Mouse (Mus musculus): ENCODE measurements around the gene Grin2a. TPM values are rescaled to one million over a fixed set of nuclear protein-coding genes. Genes with fewer than 3 reads are reported as not detected.

The Grin2a gene
- polyA plus RNA-seq, 1 experiment from 2014 or later: not detected

GRCm38 (mm10) chr16:10001601-10002000, 6.2 kb upstream of the Grin2a start:
- H3K4me1 ChIP-seq (ENCODE audit: control insufficient read depth, low read depth, low read length): no peaks in the 10 kb centered on the region
- H3K27ac ChIP-seq (ENCODE audit: low read length): no peak overlapping the region
- no peak overlapping the region for H3K4me2 ChIP-seq (ENCODE audit: low read depth, low read length)
- no peak for ATAC-seq (ENCODE audit: low read depth)
- no peak overlapping the region for H3K9ac ChIP-seq (ENCODE audit: low read depth, low read length)
- H3K4me3 ChIP-seq (ENCODE audit: low read depth, low read length): no peak overlapping the region
- no peaks in the 10 kb centered on the region for H3K36me3 ChIP-seq (ENCODE audit: control insufficient read depth, insufficient read depth)
- no peaks in the 10 kb centered on the region for H3K27me3 ChIP-seq (ENCODE audit: control insufficient read depth, insufficient read depth, low read depth, low read length)
- no peaks in the 10 kb centered on the region for H3K9me3 ChIP-seq (replicated peaks; ENCODE audit: control insufficient read depth, low read length)
- WGBS (ENCODE audit: insufficient replicate concordance): 32% methylated on average over 1 of the region's 1 CpGs

GRCm38 (mm10) chr16:9999926-10000325, 4.6 kb upstream of the Grin2a start:
- WGBS (ENCODE audit: insufficient replicate concordance): 35% methylated on average over 5 of the region's 5 CpGs

GRCm38 (mm10) chr16:9997931-9998330, 2.6 kb upstream of the Grin2a start:
- ATAC-seq (ENCODE audit: low read depth): no peak
- Histone ChIP-seq H3K9me3 (replicated peaks; ENCODE audit: control insufficient read depth, low read length) (no peaks in the 10 kb centered on the region), H3K27ac (ENCODE audit: low read length) (no peak overlapping the region), H3K4me3 (ENCODE audit: low read depth, low read length) (no peak overlapping the region), H3K4me2 (ENCODE audit: low read depth, low read length) (no peak overlapping the region), H3K27me3 (ENCODE audit: control insufficient read depth, insufficient read depth, low read depth, low read length) (peaks cover 31% of the 10 kb centered on the region), H3K36me3 (ENCODE audit: control insufficient read depth, insufficient read depth) (no peaks in the 10 kb centered on the region), H3K4me1 (ENCODE audit: control insufficient read depth, low read depth, low read length) (no peaks in the 10 kb centered on the region), H3K9ac (ENCODE audit: low read depth, low read length) (no peak overlapping the region)

More at GRCm38 (mm10) chr16:9999926-10000325, 4.6 kb upstream of the Grin2a start:
- peaks cover 11% of the 10 kb centered on the region for H3K27me3 ChIP-seq (ENCODE audit: control insufficient read depth, insufficient read depth, low read depth, low read length)
- no peak for ATAC-seq (ENCODE audit: low read depth)
- no peak overlapping the region for H3K4me3 ChIP-seq (ENCODE audit: low read depth, low read length)
- no peaks in the 10 kb centered on the region for H3K9me3 ChIP-seq (replicated peaks; ENCODE audit: control insufficient read depth, low read length)
- H3K4me1 ChIP-seq (ENCODE audit: control insufficient read depth, low read depth, low read length): no peaks in the 10 kb centered on the region
- H3K4me2 ChIP-seq (ENCODE audit: low read depth, low read length): no peak overlapping the region
- no peaks in the 10 kb centered on the region for H3K36me3 ChIP-seq (ENCODE audit: control insufficient read depth, insufficient read depth)
- no peak overlapping the region for H3K9ac ChIP-seq (ENCODE audit: low read depth, low read length)
- no peak overlapping the region for H3K27ac ChIP-seq (ENCODE audit: low read length)

- WGBS (ENCODE audit: insufficient replicate concordance): 24% methylated on average over 13 of the region's 13 CpGs
- Histone ChIP-seq H3K4me1 (ENCODE audit: control insufficient read depth, low read depth, low read length) (no peaks in the 10 kb centered on the region), H3K9me3 (replicated peaks; ENCODE audit: control insufficient read depth, low read length) (no peaks in the 10 kb centered on the region), H3K27me3 (ENCODE audit: control insufficient read depth, insufficient read depth, low read depth, low read length) (peaks cover 45% of the 10 kb centered on the region), H3K4me2 (ENCODE audit: low read depth, low read length) (no peak overlapping the region), H3K4me3 (ENCODE audit: low read depth, low read length) (no peak overlapping the region), H3K36me3 (ENCODE audit: control insufficient read depth, insufficient read depth) (no peaks in the 10 kb centered on the region), H3K27ac (ENCODE audit: low read length) (no peak overlapping the region), H3K9ac (ENCODE audit: low read depth, low read length) (no peak overlapping the region)
- ATAC-seq (ENCODE audit: low read depth): no peak
Observed at GRCm38 (mm10) chr16:9995814-9996210, 452 bp upstream of the Grin2a start.

GRCm38 (mm10) chr16:9994041-9994950, 1.1 kb downstream of the Grin2a start:
- Histone ChIP-seq H3K27ac (ENCODE audit: low read length) (no peak overlapping the region), H3K4me3 (ENCODE audit: low read depth, low read length) (no peak overlapping the region), H3K9me3 (replicated peaks; ENCODE audit: control insufficient read depth, low read length) (no peaks in the 10 kb centered on the region), H3K4me2 (ENCODE audit: low read depth, low read length) (no peak overlapping the region), H3K36me3 (ENCODE audit: control insufficient read depth, insufficient read depth) (no peaks in the 10 kb centered on the region), H3K4me1 (ENCODE audit: control insufficient read depth, low read depth, low read length) (no peaks in the 10 kb centered on the region), H3K27me3 (ENCODE audit: control insufficient read depth, insufficient read depth, low read depth, low read length) (peaks cover 45% of the 10 kb centered on the region), H3K9ac (ENCODE audit: low read depth, low read length) (no peak overlapping the region)
- 2% methylated on average over 50 of the region's 51 CpGs for WGBS (ENCODE audit: insufficient replicate concordance)
- ATAC-seq (ENCODE audit: low read depth): no peak

GRCm38 (mm10) chr16:9993255-9994040, 1.9 kb downstream of the Grin2a start:
- Histone ChIP-seq H3K27me3 (ENCODE audit: control insufficient read depth, insufficient read depth, low read depth, low read length) (peaks cover 45% of the 10 kb centered on the region), H3K36me3 (ENCODE audit: control insufficient read depth, insufficient read depth) (no peaks in the 10 kb centered on the region), H3K27ac (ENCODE audit: low read length) (no peak overlapping the region), H3K4me1 (ENCODE audit: control insufficient read depth, low read depth, low read length) (no peaks in the 10 kb centered on the region), H3K9me3 (replicated peaks; ENCODE audit: control insufficient read depth, low read length) (no peaks in the 10 kb centered on the region), H3K9ac (ENCODE audit: low read depth, low read length) (no peak overlapping the region), H3K4me3 (ENCODE audit: low read depth, low read length) (peak overlapping the region; percentile 26), H3K4me2 (ENCODE audit: low read depth, low read length) (peak overlapping the region; percentile 39)
- WGBS (ENCODE audit: insufficient replicate concordance): 4% methylated on average over 39 of the region's 39 CpGs
- no peak for ATAC-seq (ENCODE audit: low read depth)

- no peak for ATAC-seq (ENCODE audit: low read depth)
- Histone ChIP-seq H3K4me3 (ENCODE audit: low read depth, low read length) (no peak overlapping the region; the same call in 1 of the 2 replicates), H3K36me3 (ENCODE audit: control insufficient read depth, insufficient read depth) (no peaks in the 10 kb centered on the region), H3K9ac (ENCODE audit: low read depth, low read length) (no peak overlapping the region), H3K9me3 (replicated peaks; ENCODE audit: control insufficient read depth, low read length) (no peaks in the 10 kb centered on the region), H3K4me1 (ENCODE audit: control insufficient read depth, low read depth, low read length) (no peaks in the 10 kb centered on the region), H3K27me3 (ENCODE audit: control insufficient read depth, insufficient read depth, low read depth, low read length) (peaks cover 45% of the 10 kb centered on the region), H3K4me2 (ENCODE audit: low read depth, low read length) (peak overlapping the region; percentile 39; the same call in 1 of the 2 replicates), H3K27ac (ENCODE audit: low read length) (no peak overlapping the region)
- WGBS (ENCODE audit: insufficient replicate concordance): 7% methylated on average over 17 of the region's 17 CpGs
Observed at GRCm38 (mm10) chr16:9992773-9993221, 2.6 kb downstream of the Grin2a start.

GRCm38 (mm10) chr16:9992076-9992772, 3.1 kb downstream of the Grin2a start:
- no peaks in the 10 kb centered on the region for H3K4me1 ChIP-seq (ENCODE audit: control insufficient read depth, low read depth, low read length)
- no peak for ATAC-seq (ENCODE audit: low read depth)
- 17% methylated on average over 34 of the region's 34 CpGs for WGBS (ENCODE audit: insufficient replicate concordance)
- H3K36me3 ChIP-seq (ENCODE audit: control insufficient read depth, insufficient read depth): no peaks in the 10 kb centered on the region
- H3K27me3 ChIP-seq (ENCODE audit: control insufficient read depth, insufficient read depth, low read depth, low read length): peaks cover 45% of the 10 kb centered on the region
- H3K27ac ChIP-seq (ENCODE audit: low read length): no peak overlapping the region
- no peak overlapping the region for H3K4me3 ChIP-seq (ENCODE audit: low read depth, low read length)
- no peak overlapping the region for H3K4me2 ChIP-seq (ENCODE audit: low read depth, low read length)
- H3K9ac ChIP-seq (ENCODE audit: low read depth, low read length): no peak overlapping the region
- no peaks in the 10 kb centered on the region for H3K9me3 ChIP-seq (replicated peaks; ENCODE audit: control insufficient read depth, low read length)

Data from liver, embryonic 16.5 days (tissue).